8 mouse cellular contexts compared by ENCODE assay signal in the genomic region with DNA sequence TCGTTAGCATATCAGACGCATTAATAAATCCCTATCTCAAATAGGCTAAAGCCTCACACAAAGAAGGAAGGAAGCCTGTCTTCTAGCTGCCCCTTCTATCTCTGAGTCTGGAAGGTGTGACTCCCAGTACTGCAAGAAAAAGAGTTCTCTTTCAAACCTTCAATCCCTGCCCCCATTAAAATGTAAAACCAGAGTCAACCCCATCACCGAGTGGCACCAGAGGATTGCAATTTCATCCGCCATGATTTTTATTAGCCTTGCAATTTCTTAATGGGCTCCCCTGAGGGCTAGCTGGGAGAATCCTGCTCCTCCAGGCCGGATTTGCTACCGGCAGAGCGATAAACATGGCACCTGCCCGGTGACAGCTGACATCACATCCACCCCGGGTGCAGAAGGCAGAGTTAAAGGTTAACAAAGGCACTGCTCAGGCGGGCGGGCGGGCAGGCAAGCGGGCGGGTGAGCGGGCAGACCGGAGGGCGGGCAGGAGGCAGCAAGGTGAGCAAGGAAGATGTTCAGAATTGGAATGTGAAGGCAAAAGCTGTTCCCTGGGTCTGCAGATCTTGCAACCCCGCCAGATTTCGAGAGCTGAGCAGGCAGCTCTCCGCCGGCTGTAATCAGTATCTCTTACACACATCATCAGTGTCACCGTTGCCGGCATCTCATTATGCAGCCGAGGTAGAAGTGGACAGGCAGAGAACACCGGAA.
DNase-seq lines count a peak whose midpoint lies in the region; ATAC-seq lines count a peak whose summit lies in the region.

No protein-coding gene starts in this region.

- H3K36me3 ChIP-seq in hindbrain, embryonic 16.5 days (ENCODE audit: control insufficient read depth, insufficient read depth, low read length): no peaks in the 10 kb centered on the region
- H3K36me3 ChIP-seq in stomach, embryonic 14.5 days (ENCODE audit: control insufficient read depth, insufficient read depth, low read length): no peaks in the 10 kb centered on the region

- H3K27me3 ChIP-seq in hindbrain, embryonic 16.5 days (replicated peaks; ENCODE audit: control insufficient read depth, insufficient read depth, low read length): no peaks in the 10 kb centered on the region
- no peaks in the 10 kb centered on the region for H3K27me3 ChIP-seq in stomach, embryonic 14.5 days (ENCODE audit: control insufficient read depth, insufficient read depth, low read length)

- peak overlapping the region; percentile 87 for H3K4me2 ChIP-seq in hindbrain, embryonic 16.5 days (ENCODE audit: low read length)
- peak overlapping the region; percentile 52 for H3K4me2 ChIP-seq in stomach, embryonic 14.5 days (replicated peaks; ENCODE audit: low read depth, low read length)

- DNase-seq in right cerebral cortex, postnatal 10 days (ENCODE audit: low spot score in 2 of 2): peak; percentile 24 to 27
- DNase-seq in right cerebral cortex, adult 2 months (ENCODE audit: low spot score in 2 of 2): no peak
- peak; percentile 41 for DNase-seq in embryo, embryonic 10.5 days (ENCODE audit: low spot score)
- peak; percentile 39 for DNase-seq in liver
- no peak for DNase-seq in left cerebral cortex, adult 8-10 months (ENCODE audit: low spot score in 2 of 2)

- peak overlapping the region; percentile 47 for H3K4me3 ChIP-seq in hindbrain, embryonic 16.5 days (ENCODE audit: low read length)
- H3K4me3 ChIP-seq in stomach, embryonic 14.5 days (ENCODE audit: low read depth, low read length): peak overlapping the region; percentile 21

- H3K27ac ChIP-seq in hindbrain, embryonic 16.5 days (ENCODE audit: low read depth, low read length): peak overlapping the region; percentile 76
- H3K27ac ChIP-seq in stomach, embryonic 14.5 days (ENCODE audit: low read length): no peak overlapping the region

- WGBS in hindbrain, embryonic 16.5 days: 3% methylated on average over 25 of the region's 25 CpGs
- WGBS in stomach, embryonic 14.5 days: 6% methylated on average over 25 of the region's 25 CpGs

- peak; percentile 90 for ATAC-seq in hindbrain, embryonic 16.5 days
- peak; percentile 81; the same call in 1 of the 2 replicates for ATAC-seq in stomach, embryonic 14.5 days (ENCODE audit: insufficient number of reproducible peaks, insufficient read depth, low FRiP score, low read depth)
- ATAC-seq in activated CD4-positive, CD25-positive, alpha-beta regulatory T cell, adult 4 months: no peak

- no peaks in the 10 kb centered on the region for H3K9me3 ChIP-seq in hindbrain, embryonic 16.5 days (ENCODE audit: control insufficient read depth, low read length)
- no peaks in the 10 kb centered on the region for H3K9me3 ChIP-seq in stomach, embryonic 14.5 days (ENCODE audit: control insufficient read depth, low read depth, low read length)

- H3K9ac ChIP-seq in hindbrain, embryonic 16.5 days (ENCODE audit: low read depth, low read length): peak overlapping the region; percentile 69
- no peak overlapping the region for H3K9ac ChIP-seq in stomach, embryonic 14.5 days (replicated peaks; ENCODE audit: low read depth, low read length)

- H3K4me1 ChIP-seq in hindbrain, embryonic 16.5 days (ENCODE audit: control insufficient read depth, insufficient read depth, low read depth, low read length): no peaks in the 10 kb centered on the region; the same call in 1 of the 2 replicates
- H3K4me1 ChIP-seq in stomach, embryonic 14.5 days (ENCODE audit: control insufficient read depth, insufficient read depth, low read length): no peaks in the 10 kb centered on the region

Comparison
In these comparisons a context has a peak if more than half of its experiments do, and no peak if none do; other contexts are left out.
1. DNase-seq: peak in right cerebral cortex, postnatal 10 days (2 of 2), embryo, embryonic 10.5 days (single experiment) and liver (single experiment); none in right cerebral cortex, adult 2 months (0 of 2) and left cerebral cortex, adult 8-10 months (0 of 2).